Mouse (Mus musculus) splenic B cell, adult 2 months (primary cell): ENCODE results near the gene Otud7a.

ENCODE experiments used
- DNase-seq: peaks from one replicate; pipeline ENCODE4 v3.0.0-alpha.2; 2011; ENCODE audit warnings: low read depth, low spot score
- H3K27me3 ChIP-seq: 2 replicates; pipeline ENCODE4 v1.6.1; 2012; ENCODE audit warnings: mild to moderate bottlenecking, low read length, moderate library complexity, mixed read lengths; ENCODE audit not compliant: control insufficient read depth, poor library complexity, insufficient read depth, severe bottlenecking
- H3K36me3 ChIP-seq: 2 replicates; pipeline ENCODE4 v1.6.1; 2012; ENCODE audit warnings: mild to moderate bottlenecking, low read length, moderate library complexity, mixed read lengths; ENCODE audit not compliant: control insufficient read depth, poor library complexity, insufficient read depth, severe bottlenecking

The Otud7a gene

GRCm38 (mm10) chr7:63757678-63758239 is 313.2 kb downstream of the Otud7a start:
- Histone ChIP-seq H3K36me3 (no peaks in the 10 kb centered on the region), H3K27me3 (peaks cover 2% of the 10 kb centered on the region)
- DNase-seq, result no peak

- H3K27me3 ChIP-seq, result peaks cover 2% of the 10 kb centered on the region
- no peak for DNase-seq
Measured at GRCm38 (mm10) chr7:63758240-63758826, 313.8 kb downstream of the Otud7a start.

GRCm38 (mm10) chr7:63759606-63760005 is 315.1 kb downstream of the Otud7a start:
- Histone ChIP-seq H3K36me3 (no peaks in the 10 kb centered on the region), H3K27me3 (peaks cover 2% of the 10 kb centered on the region)
- no peak for DNase-seq

More at GRCm38 (mm10) chr7:63758240-63758826, 313.8 kb downstream of the Otud7a start:
- H3K36me3 ChIP-seq, result no peaks in the 10 kb centered on the region

DNA sequence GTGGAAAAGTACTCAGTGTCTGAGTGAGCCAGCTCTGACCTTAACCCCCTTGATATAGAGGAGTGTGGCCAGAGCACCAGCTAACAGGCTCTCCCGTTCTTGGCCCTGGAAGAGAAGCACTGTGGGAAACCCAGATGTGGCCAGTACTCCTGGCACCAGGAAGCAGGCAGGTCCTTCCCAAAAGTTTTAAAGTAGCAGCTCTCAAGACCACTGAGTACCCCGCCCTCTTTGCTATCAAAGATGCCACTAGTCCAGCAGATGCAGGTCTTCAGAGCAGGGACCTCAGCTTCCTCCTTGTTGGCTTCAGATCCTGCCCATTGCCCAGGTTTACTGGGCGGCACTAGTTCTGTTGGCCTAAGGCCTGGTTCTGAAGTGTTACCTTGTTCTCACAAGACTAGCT is 318.0 kb downstream of the Otud7a start:
- no peak for DNase-seq
- Histone ChIP-seq H3K36me3 (no peaks in the 10 kb centered on the region), H3K27me3 (peaks cover 2% of the 10 kb centered on the region; the same call in 1 of the 2 replicates)

- no peak for DNase-seq
- Histone ChIP-seq H3K36me3 (no peaks in the 10 kb centered on the region), H3K27me3 (no peaks in the 10 kb centered on the region)
Measured at GRCm38 (mm10) chr7:63768398-63769029, 324.0 kb downstream of the Otud7a start.

DNA sequence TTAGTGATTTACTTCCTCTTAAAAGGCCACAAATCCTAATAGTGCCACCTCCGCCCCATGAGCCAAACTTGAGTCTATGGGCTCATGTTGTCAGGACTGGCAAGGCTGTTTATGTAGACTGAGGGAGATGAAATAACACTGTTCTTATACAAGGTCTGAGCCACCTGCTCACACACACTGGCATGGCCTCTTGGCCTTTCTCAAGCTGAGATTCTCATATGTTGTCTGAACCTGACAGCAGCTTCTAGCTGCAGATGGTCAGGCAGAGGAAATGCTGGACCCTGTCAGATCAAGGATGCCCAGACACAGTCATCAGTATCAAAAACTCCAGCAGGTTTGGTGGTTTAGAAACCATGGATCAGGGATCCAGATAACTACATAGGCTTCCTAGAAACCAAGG is 328.7 kb downstream of the Otud7a start:
- Histone ChIP-seq H3K36me3 (no peaks in the 10 kb centered on the region), H3K27me3 (no peaks in the 10 kb centered on the region)
- DNase-seq, result no peak

GRCm38 (mm10) chr7:63774291-63774690 is 329.7 kb downstream of the Otud7a start:
- no peak for DNase-seq
- H3K27me3 ChIP-seq, result no peaks in the 10 kb centered on the region
- no peaks in the 10 kb centered on the region for H3K36me3 ChIP-seq

- no peak for DNase-seq
- Histone ChIP-seq H3K27me3 (no peaks in the 10 kb centered on the region), H3K36me3 (no peaks in the 10 kb centered on the region)
Measured at GRCm38 (mm10) chr7:63777328-63777727, 332.8 kb downstream of the Otud7a start.

DNA sequence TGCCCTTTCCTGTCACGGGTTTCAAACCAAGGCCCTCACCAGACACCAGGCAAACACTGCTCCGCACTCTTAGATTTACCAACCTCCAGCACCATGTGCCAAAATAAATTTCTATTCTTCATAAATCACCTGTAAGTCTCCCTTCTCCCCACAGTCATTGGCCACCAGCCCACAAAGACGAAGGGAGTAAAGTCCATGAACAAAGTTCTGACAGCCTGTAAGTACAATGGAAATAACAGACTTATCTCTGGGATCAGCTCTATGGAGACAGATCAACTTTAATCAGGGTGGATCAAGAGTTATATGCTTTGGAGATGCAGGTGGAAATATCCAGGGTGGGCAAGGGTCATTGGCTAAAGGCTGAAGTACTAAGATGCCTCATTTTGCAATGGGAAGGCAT is 336.3 kb downstream of the Otud7a start:
- H3K36me3 ChIP-seq, result no peaks in the 10 kb centered on the region
- no peaks in the 10 kb centered on the region for H3K27me3 ChIP-seq
- no peak for DNase-seq

DNA sequence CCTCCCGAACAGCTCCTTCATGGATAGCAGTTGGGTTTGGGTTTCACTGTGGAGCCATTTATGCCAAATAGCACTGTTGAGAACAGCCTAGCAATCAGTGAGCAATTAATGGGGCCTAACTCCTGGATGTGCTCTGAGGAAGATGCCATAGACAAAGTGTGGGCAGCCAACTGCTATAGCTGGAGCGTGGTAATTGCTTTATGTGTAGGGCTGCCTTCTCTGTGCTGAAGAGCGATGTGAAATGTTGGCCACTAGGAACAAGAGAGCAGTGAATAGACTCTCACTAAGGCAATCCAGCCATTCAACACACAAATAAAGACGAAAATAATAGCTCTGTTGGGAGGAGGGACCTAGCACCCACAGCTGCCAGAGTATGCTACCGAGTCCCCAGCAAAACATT is 345.2 kb downstream of the Otud7a start:
- H3K36me3 ChIP-seq, result no peaks in the 10 kb centered on the region
- no peaks in the 10 kb centered on the region for H3K27me3 ChIP-seq
- no peak for DNase-seq

- DNase-seq, result no peak
- Histone ChIP-seq H3K36me3 (no peaks in the 10 kb centered on the region), H3K27me3 (no peaks in the 10 kb centered on the region)
Measured at GRCm38 (mm10) chr7:63796001-63796632, 351.6 kb downstream of the Otud7a start.

DNA sequence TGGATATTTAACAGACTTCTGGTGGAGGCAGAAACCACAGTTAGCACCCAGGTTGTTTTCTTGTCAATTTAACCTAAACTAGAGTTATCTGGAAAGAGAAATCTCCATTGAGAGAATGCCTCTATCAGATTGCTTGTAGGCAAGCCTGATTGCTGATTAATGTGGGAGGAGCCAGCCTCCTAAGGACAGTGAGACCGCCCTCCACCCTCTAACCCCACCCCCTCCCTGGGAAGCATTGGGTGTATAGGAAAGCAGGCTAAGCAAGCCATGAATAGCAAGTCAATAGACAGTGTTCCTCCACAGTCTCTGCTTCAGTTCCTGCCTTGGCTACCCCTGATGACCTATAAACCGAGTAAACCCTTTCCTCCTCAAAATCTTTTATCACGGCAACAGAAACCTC is 353.9 kb downstream of the Otud7a start:
- H3K27me3 ChIP-seq, result no peaks in the 10 kb centered on the region
- no peak for DNase-seq

GRCm38 (mm10) chr7:63799304-63799703 is 354.8 kb downstream of the Otud7a start:
- no peaks in the 10 kb centered on the region for H3K27me3 ChIP-seq
- DNase-seq, result no peak
- H3K36me3 ChIP-seq, result no peaks in the 10 kb centered on the region

More for the DNA sequence above, 353.9 kb downstream of the Otud7a start:
- H3K36me3 ChIP-seq, result no peaks in the 10 kb centered on the region

- no peaks in the 10 kb centered on the region for H3K36me3 ChIP-seq
- no peaks in the 10 kb centered on the region for H3K27me3 ChIP-seq
- DNase-seq, result no peak
Measured at GRCm38 (mm10) chr7:63802751-63803150, 358.2 kb downstream of the Otud7a start.
